Mouse (Mus musculus): Measurements from ENCODE around the gene Kcnq4. TPM values are rescaled to one million over a fixed set of nuclear protein-coding genes. Genes with fewer than 3 reads are reported as not detected.
A peak's percentile ranks its signal among the peaks of the same experiment; 100 is the strongest.

The Kcnq4 gene
- polyA plus RNA-seq (2015; fragmentation: Nextera tagmentation; extraction: Ambion mirVana) = 3.9 and 4.6 TPM in 2 replicates

- WGBS = 4% methylated on average over 42 of the region's 42 CpGs
- peak within 1 kb of the TSS; percentile 67 for H3K4me3 ChIP-seq
- no peaks in the 10 kb centered on the region for H3K9me3 ChIP-seq
- H3K4me2 ChIP-seq = peak within 1 kb of the TSS; percentile 100
- H3K4me1 ChIP-seq = peaks cover 26% of the 10 kb centered on the region
- ATAC-seq (ENCODE audit: insufficient number of reproducible peaks, low FRiP score, low TSS enrichment, low read depth) = no peak
- H3K27me3 ChIP-seq = peaks cover 77% of the 10 kb centered on the region
- H3K36me3 ChIP-seq = no peaks in the 10 kb centered on the region
- H3K9ac ChIP-seq = peak within 1 kb of the TSS; percentile 28; the same call in 1 of the 2 replicates
- H3K27ac ChIP-seq = no peak within 1 kb of the TSS
These were observed at the start of gene Kcnq4 for GRCm38 (mm10) chr4:120747941-120748866. Gene Kcnq4, minus strand, starts transcription at chr4:120748612.

- H3K4me1 ChIP-seq = peaks cover 12% of the 10 kb centered on the region
- H3K36me3 ChIP-seq = no peaks in the 10 kb centered on the region
- H3K4me2 ChIP-seq = no peak overlapping the region
- H3K4me3 ChIP-seq = no peak overlapping the region
- no peaks in the 10 kb centered on the region for H3K9me3 ChIP-seq
- H3K9ac ChIP-seq = no peak overlapping the region
- no peak overlapping the region for H3K27ac ChIP-seq
- 74% methylated on average over 2 of the region's 2 CpGs for WGBS
- ATAC-seq (ENCODE audit: insufficient number of reproducible peaks, low FRiP score, low TSS enrichment, low read depth) = no peak
- H3K27me3 ChIP-seq = no peaks in the 10 kb centered on the region
These were observed 48.3 kb upstream of the Kcnq4 start for GRCm38 (mm10) chr4:120796687-120797086.

GRCm38 (mm10) chr4:120795646-120796045, 47.2 kb upstream of the Kcnq4 start:
- 59% methylated on average over 1 of the region's 1 CpGs for WGBS
- no peak for ATAC-seq (ENCODE audit: insufficient number of reproducible peaks, low FRiP score, low TSS enrichment, low read depth)
- peaks cover 6% of the 10 kb centered on the region for H3K4me1 ChIP-seq

GRCm38 (mm10) chr4:120792918-120793317, 44.5 kb upstream of the Kcnq4 start:
- 64% methylated on average over 2 of the region's 2 CpGs for WGBS
- no peaks in the 10 kb centered on the region for H3K27me3 ChIP-seq
- ATAC-seq (ENCODE audit: insufficient number of reproducible peaks, low FRiP score, low TSS enrichment, low read depth) = no peak
- 0 out of 2 replicates have a peak, but pooled peaks cover 3% of the 10 kb centered on the region for H3K4me1 ChIP-seq
- H3K36me3 ChIP-seq = peaks cover 16% of the 10 kb centered on the region; the same call in 1 of the 2 replicates
- H3K9ac ChIP-seq = no peak overlapping the region
- no peak overlapping the region for H3K27ac ChIP-seq
- no peak overlapping the region for H3K4me3 ChIP-seq
- no peak overlapping the region for H3K4me2 ChIP-seq
- no peaks in the 10 kb centered on the region for H3K9me3 ChIP-seq

More at GRCm38 (mm10) chr4:120795646-120796045, 47.2 kb upstream of the Kcnq4 start:
- no peak overlapping the region for H3K9ac ChIP-seq
- no peaks in the 10 kb centered on the region for H3K36me3 ChIP-seq
- H3K4me2 ChIP-seq = no peak overlapping the region
- no peaks in the 10 kb centered on the region for H3K27me3 ChIP-seq
- no peak overlapping the region for H3K27ac ChIP-seq
- H3K4me3 ChIP-seq = no peak overlapping the region
- H3K9me3 ChIP-seq = no peaks in the 10 kb centered on the region

GRCm38 (mm10) chr4:120790027-120790426, 41.6 kb upstream of the Kcnq4 start:
- WGBS = 94% methylated on average over 4 of the region's 4 CpGs
- Histone ChIP-seq H3K9ac (no peak overlapping the region), H3K4me2 (no peak overlapping the region), H3K4me3 (no peak overlapping the region), H3K4me1 (0 out of 2 replicates have a peak, but pooled peaks cover 3% of the 10 kb centered on the region), H3K9me3 (no peaks in the 10 kb centered on the region), H3K27ac (no peak overlapping the region), H3K36me3 (peaks cover 32% of the 10 kb centered on the region), H3K27me3 (no peaks in the 10 kb centered on the region)
- ATAC-seq (ENCODE audit: insufficient number of reproducible peaks, low FRiP score, low TSS enrichment, low read depth) = no peak

- Histone ChIP-seq H3K4me1 (peaks cover 4% of the 10 kb centered on the region), H3K27me3 (peaks cover 11% of the 10 kb centered on the region), H3K9ac (no peak overlapping the region), H3K27ac (no peak overlapping the region), H3K4me3 (no peak overlapping the region), H3K36me3 (peaks cover 37% of the 10 kb centered on the region), H3K9me3 (no peaks in the 10 kb centered on the region), H3K4me2 (no peak overlapping the region)
- ATAC-seq (ENCODE audit: insufficient number of reproducible peaks, low FRiP score, low TSS enrichment, low read depth) = no peak
- 64% methylated on average over 5 of the region's 5 CpGs for WGBS
These were observed 7.4 kb upstream of the Kcnq4 start for GRCm38 (mm10) chr4:120755801-120756200.

GRCm38 (mm10) chr4:120755299-120755698, 6.9 kb upstream of the Kcnq4 start:
- Histone ChIP-seq H3K27ac (no peak overlapping the region), H3K9ac (no peak overlapping the region), H3K27me3 (peaks cover 16% of the 10 kb centered on the region), H3K4me2 (no peak overlapping the region), H3K9me3 (no peaks in the 10 kb centered on the region), H3K4me3 (no peak overlapping the region), H3K36me3 (peaks cover 33% of the 10 kb centered on the region), H3K4me1 (no peaks in the 10 kb centered on the region)
- WGBS = 5% methylated on average over 1 of the region's 1 CpGs
- ATAC-seq (ENCODE audit: insufficient number of reproducible peaks, low FRiP score, low TSS enrichment, low read depth) = no peak

- WGBS = 51% methylated on average over 2 of the region's 2 CpGs
- H3K4me1 ChIP-seq = peaks cover 26% of the 10 kb centered on the region
- H3K9ac ChIP-seq = no peak overlapping the region
- no peak for ATAC-seq (ENCODE audit: insufficient number of reproducible peaks, low FRiP score, low TSS enrichment, low read depth)
- H3K9me3 ChIP-seq = no peaks in the 10 kb centered on the region
- H3K4me2 ChIP-seq = no peak overlapping the region
- peaks cover 73% of the 10 kb centered on the region for H3K27me3 ChIP-seq
- no peak overlapping the region for H3K27ac ChIP-seq
- H3K4me3 ChIP-seq = no peak overlapping the region
- no peaks in the 10 kb centered on the region for H3K36me3 ChIP-seq
These were observed 1.2 kb upstream of the Kcnq4 start for GRCm38 (mm10) chr4:120749601-120750000.

- Histone ChIP-seq H3K27me3 (peaks cover 80% of the 10 kb centered on the region), H3K4me3 (peak overlapping the region; percentile 67), H3K9ac (peak overlapping the region; percentile 28), H3K36me3 (no peaks in the 10 kb centered on the region), H3K4me1 (peaks cover 26% of the 10 kb centered on the region), H3K27ac (no peak overlapping the region), H3K4me2 (peak overlapping the region; percentile 100), H3K9me3 (no peaks in the 10 kb centered on the region)
- peak; percentile 16; the same call in 1 of the 2 replicates for ATAC-seq (ENCODE audit: insufficient number of reproducible peaks, low FRiP score, low TSS enrichment, low read depth)
- WGBS = under 1% methylated on average over 56 of the region's 75 CpGs
These were observed 1.1 kb downstream of the Kcnq4 start for GRCm38 (mm10) chr4:120747243-120747792.

- Histone ChIP-seq H3K27ac (no peak overlapping the region), H3K4me1 (peaks cover 26% of the 10 kb centered on the region), H3K27me3 (peaks cover 80% of the 10 kb centered on the region), H3K9me3 (no peaks in the 10 kb centered on the region), H3K4me3 (peak overlapping the region; percentile 67), H3K4me2 (peak overlapping the region; percentile 100), H3K36me3 (no peaks in the 10 kb centered on the region), H3K9ac (peak overlapping the region; percentile 28)
- peak; percentile 50; the same call in 1 of the 2 replicates for ATAC-seq (ENCODE audit: insufficient number of reproducible peaks, low FRiP score, low TSS enrichment, low read depth)
- whole genome bisulfite sequencing = 5% methylated on average over 43 of the region's 53 CpGs
These were observed 1.8 kb downstream of the Kcnq4 start for GRCm38 (mm10) chr4:120746552-120747150.

GRCm38 (mm10) chr4:120745731-120746551, 2.5 kb downstream of the Kcnq4 start:
- Histone ChIP-seq H3K9ac (no peak overlapping the region), H3K4me1 (peaks cover 26% of the 10 kb centered on the region), H3K4me3 (peak overlapping the region; percentile 67), H3K27ac (no peak overlapping the region), H3K9me3 (no peaks in the 10 kb centered on the region), H3K27me3 (peaks cover 73% of the 10 kb centered on the region), H3K36me3 (no peaks in the 10 kb centered on the region), H3K4me2 (peak overlapping the region; percentile 100; the same call in 1 of the 2 replicates)
- no peak for ATAC-seq (ENCODE audit: insufficient number of reproducible peaks, low FRiP score, low TSS enrichment, low read depth)
- WGBS = 41% methylated on average over 10 of the region's 10 CpGs

Measured in limb, embryonic 15.5 days (tissue).